Mouse (Mus musculus): ENCODE measurements around the gene Gng7.

DNA sequence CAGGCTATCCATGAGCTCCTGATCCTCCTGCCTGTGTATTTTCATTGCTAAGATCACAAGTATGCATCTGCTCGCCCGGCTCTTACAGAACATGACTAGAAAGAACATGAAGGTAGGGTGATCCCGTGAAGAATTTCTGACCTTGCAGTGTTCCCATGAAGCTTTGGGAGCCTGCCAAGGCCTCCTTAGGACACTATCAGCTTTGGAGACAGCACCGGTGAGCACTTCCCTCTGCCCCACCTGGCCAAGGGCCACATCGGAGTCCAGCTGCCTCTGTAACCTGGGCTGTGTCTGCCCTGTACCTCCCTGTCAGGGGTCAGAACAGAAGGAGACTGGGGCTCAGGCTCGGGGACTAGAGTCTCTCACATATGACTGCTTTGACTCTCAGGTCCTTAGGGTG lies 28.0 kb downstream of the Gng7 start:
- no peak for TF ChIP-seq CTCF (IDR thresholded peaks at IDR 0.05; ENCODE audit: insufficient read depth, low read length)
- no peak for TF ChIP-seq POLR2A (IDR thresholded peaks at IDR 0.05; ENCODE audit: borderline replicate concordance, extremely low read depth, low read depth, low read length)
